Mouse (Mus musculus): Measurements from ENCODE around the gene Tgm7.
"Not testable (repeated sequence)": the region's sequence is repeated elsewhere in the genome, so short reads cannot be mapped to it uniquely, and the experiment has no call there.

The Tgm7 gene

DNA sequence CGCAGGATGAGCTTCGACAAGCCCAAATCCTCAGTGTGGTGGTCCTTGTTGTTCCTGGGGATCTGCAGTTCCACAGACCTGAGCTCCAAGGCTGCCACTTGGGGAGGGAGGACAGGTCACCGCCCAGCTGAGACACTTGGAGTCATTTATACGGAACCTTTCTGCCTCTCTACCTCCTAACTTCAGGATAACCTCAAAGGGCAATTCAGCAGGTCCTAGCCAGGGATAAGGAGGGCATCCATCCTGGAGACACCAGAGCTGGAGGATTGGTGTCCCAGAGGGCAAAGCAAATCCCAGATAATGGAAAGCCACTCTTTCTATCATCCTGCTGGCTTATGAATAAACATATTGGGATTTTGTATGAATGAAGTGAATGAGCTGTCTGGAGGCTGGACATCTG, at the start of gene Tgm7:
Gene Tgm7, minus strand, starts transcription at position 101 of the 400 bp plus-strand sequence.
- no peak for ATAC-seq (ENCODE audit: low TSS enrichment)

DNA sequence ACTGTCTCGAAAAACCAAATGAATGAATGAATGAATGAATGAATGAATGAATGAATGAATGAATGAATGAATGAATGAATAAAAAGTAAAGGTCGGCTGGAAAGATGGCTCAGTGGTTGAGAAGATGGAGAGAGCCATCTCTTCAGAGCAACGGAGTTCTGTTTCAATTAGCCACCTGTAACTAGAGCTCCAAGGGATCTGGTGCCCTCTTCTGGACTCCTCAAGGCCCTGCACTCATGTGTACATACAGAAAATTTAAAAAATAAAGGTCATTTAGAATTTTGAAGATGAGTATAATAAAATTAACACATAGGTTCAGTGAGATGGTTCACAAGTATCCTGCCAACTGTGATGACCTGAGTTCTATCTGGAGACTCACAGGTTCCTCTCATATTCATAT, 43.5 kb upstream of the Tgm7 start:
- no peak for ATAC-seq (ENCODE audit: low TSS enrichment)

- ATAC-seq (ENCODE audit: low TSS enrichment) = no peak
Observed at GRCm38 (mm10) chr2:121149679-121150078, 40.1 kb upstream of the Tgm7 start.

GRCm38 (mm10) chr2:121142415-121142814, 32.8 kb upstream of the Tgm7 start:
- no peak for ATAC-seq (ENCODE audit: low TSS enrichment)

DNA sequence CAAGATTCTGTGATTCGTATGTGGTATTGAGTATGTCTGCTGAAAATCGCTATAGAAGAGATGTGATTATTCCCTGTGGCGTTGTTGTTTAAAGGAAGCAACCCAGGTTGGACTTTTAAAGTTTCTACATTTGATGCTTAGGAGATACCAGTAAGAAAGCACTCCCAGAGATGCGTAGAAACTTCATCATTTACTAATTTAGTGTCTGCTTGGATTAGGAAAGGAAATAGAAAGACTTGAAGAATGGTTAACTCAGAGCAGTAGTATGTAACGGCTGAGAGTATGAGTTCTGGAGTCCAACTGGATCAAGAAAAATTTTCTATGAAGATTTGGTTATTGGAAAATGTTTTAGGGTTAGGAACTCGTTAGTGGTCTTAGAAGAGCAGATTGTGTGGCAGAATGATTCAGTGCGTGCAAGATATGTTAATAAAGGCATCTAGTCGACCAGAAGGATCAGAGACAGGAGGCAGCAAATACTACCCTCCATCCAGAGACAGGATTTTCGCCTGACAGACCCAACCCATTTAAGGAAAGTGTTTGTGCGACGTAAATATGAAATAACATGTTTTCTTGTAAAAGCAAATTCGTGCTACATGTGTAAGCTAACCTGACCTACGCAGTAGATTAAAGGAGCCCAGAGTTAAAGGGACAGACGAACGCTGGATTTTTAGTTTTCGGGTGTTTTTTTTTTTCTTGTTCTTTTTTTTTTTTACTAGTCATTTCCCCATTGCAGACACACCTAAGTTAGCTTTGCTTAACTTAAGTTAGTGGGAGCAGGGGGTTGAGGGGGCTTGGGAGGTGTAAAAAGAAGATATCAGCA, 31.8 kb upstream of the Tgm7 start:
- ATAC-seq (ENCODE audit: low TSS enrichment) = no peak

DNA sequence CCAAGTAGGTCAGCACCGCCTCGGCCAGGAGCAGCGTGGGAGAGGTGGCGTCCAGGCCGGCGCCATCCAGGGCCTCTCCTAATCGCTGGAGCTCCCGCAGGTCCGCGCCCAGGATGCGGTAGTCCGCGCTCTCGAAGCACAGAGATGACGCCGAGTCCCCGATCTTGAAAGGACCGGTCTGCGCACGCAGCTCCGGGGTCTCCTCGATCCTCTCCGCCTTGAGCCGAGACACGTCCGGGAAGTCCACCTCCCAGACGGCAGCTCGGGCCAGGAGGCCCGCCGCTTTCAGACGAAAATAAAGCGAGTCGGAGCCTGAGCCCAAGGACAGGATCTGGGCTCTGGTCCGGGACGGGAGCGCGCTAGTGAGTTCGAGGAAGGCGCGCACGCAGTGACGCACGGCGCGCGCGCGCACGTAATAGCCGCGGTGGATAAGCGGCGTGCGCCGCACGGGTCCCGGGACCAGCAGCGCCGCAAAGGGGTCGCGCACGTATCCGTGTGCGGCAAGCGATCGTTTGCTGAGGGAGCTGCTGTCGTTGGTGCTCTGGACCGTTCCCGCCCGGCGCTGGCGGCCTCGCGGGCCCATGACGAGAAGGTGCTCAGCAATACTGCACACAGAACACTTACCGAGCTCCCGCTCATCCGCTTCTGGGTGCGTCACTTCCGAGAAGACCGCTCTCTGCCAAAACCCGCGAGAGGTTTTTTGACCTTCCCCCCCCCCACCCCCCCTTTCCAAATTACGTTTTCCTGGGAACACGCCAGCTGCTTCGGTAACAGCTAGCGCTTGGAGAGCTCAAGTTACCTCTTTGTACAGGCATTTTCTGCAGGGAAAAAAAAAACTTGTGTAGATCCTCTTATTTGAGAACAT, 30.7 kb upstream of the Tgm7 start, which contains the start of the genes Adal and Lcmt2:
Gene Adal, plus strand, starts transcription at position 411 of the 865 bp plus-strand sequence.
Gene Lcmt2, minus strand, starts transcription at position 636 of the 865 bp plus-strand sequence.
- ATAC-seq (ENCODE audit: low TSS enrichment) = peak; percentile 91

DNA sequence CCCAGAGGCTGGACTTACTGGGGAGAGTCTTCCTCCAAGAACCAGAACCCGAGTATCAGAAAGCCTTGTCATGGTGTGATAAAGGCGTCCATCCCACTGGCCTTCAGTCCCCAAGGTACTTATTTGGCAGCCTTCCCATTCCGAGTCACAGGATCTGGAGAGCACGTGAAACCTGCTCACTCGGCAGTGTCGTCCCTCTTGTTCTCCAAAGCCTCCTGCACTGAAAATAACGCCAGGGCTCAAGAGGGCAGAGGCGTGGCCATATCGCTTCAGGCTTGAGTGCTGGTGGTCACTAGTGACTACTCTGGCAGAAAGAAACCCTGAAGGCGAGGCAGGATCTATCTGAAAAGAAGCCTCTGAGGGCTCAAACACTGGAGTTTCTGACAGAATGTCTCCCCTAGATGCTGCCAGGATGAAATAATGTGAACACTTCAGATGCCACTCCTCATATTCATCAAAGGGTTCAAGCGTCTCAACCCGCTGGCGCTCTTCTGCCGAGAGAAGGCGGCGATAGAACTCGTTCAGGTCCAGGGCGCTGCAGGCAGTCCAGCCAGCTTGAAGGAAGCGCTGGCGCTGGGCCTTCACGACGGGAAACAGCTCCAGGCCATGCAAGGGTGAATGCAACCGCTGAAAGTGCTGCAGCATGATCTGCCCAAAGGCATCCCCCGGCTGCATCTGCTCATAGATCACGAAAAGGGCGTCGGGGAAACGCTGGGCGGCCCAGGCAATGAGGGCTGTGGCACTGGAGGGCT, 29.8 kb upstream of the Tgm7 start:
- ATAC-seq (ENCODE audit: low TSS enrichment) = peak; percentile 24

DNA sequence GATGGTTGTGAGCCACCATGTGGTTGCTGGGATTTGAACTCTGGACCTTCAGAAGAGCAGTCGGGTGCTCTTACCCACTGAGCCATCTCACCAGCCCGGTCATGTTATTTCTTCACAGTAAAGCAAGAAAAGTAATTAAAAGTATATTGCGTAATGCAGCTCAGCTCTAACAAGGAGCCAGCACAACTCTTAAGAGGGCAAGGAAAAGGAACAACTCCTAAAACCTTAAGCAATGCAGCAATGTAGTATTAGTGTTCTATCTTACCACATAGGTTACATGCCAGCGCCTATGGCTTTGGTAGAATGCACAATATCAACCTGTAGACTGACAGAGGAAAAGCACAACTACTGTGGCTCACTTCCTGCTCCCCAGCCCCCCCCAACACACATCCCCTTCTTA, 27.8 kb upstream of the Tgm7 start:
- ATAC-seq (ENCODE audit: low TSS enrichment) = no peak

- ATAC-seq (ENCODE audit: low TSS enrichment) = no peak
Observed at GRCm38 (mm10) chr2:121132822-121133221, 23.2 kb upstream of the Tgm7 start.

- ATAC-seq (ENCODE audit: low TSS enrichment) = no peak
Observed at GRCm38 (mm10) chr2:121128865-121129620, 19.4 kb upstream of the Tgm7 start.

GRCm38 (mm10) chr2:121127536-121127935, 17.9 kb upstream of the Tgm7 start:
- ATAC-seq (ENCODE audit: low TSS enrichment) = no peak

- ATAC-seq (ENCODE audit: low TSS enrichment) = not testable (repeated sequence)
Observed at GRCm38 (mm10) chr2:121126302-121126701, 16.7 kb upstream of the Tgm7 start.

GRCm38 (mm10) chr2:121119260-121119659, 9.7 kb upstream of the Tgm7 start:
- no peak for ATAC-seq (ENCODE audit: low TSS enrichment)

GRCm38 (mm10) chr2:121115418-121115817, 5.8 kb upstream of the Tgm7 start:
- ATAC-seq (ENCODE audit: low TSS enrichment) = no peak

DNA sequence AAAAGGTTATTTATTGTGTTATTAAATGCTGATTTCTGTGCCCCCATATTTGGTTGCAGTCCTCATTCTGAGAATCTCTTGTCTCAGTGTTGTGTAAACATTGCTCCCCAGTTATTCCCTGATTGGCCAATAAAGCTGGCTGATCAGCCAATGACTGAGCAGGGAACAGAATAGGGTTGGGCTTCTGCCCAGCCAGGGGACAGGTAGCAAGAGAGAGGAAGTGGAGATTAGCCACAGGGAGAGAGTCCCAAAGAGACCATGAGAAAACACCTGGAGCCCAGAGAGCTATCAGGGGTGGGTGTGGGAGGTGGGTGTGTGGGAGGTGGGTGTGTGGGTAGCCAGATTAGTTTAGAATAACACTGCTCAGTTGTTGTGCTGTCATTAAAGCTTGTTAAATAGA, 3.7 kb downstream of the Tgm7 start:
- no peak for ATAC-seq (ENCODE audit: low TSS enrichment)

DNA sequence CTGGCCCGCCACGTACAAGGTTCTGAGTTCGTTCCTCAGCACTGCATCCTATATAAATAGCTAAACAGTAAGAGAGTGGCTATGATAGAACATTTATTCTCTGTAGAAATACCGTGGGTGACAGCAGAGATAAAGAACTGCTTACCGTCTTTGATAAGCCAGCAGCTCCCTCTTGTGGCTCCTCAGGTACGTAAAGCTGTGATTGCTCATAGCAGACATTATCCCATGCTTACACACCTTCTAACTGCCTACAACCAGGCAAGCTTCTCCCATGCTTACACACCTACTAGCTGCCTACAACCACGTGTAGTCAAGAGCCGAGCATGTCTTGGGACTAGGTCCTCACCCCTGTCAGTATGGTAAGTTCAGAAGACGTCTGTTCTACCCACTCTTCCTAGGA, 7.5 kb downstream of the Tgm7 start:
- ATAC-seq (ENCODE audit: low TSS enrichment) = peak; percentile 96

- no peak for ATAC-seq (ENCODE audit: low TSS enrichment)
Observed at GRCm38 (mm10) chr2:121089751-121090150, 19.8 kb downstream of the Tgm7 start.

GRCm38 (mm10) chr2:121088507-121088906, 21.1 kb downstream of the Tgm7 start:
- ATAC-seq (ENCODE audit: low TSS enrichment) = no peak

DNA sequence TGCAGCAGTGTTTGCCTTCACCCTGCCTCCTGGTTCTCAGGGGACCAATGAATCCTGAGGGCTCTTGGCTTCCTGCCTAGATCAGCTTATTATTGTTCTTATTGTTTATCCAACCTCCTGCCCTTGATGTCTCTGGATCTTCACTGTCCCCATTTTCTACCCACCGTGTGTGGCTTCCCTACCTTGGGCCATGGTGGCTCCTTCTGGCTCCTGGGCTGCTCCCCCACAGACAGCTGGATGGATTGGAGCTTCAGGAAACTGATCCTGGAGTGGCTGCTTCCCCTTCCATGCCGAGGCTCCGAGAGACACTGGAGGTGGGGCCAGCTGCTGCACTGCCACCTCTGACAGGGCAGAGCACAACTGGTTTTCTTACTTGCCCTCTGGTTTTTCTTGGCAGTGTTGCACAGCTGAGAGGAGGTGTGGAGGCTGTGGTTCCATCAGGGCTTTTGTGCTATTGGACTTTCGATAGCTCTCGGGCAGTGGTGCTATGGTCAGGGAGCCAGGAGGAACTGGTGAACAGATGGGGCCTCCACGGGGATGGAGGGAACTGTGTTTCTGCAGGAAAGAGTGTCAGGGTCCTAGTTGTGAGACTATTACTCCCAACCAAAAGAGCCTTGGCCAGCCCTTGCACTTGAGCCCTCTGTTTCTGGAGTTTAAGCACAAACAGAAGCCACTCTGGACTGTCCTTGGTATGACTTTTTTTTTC, 24.0 kb downstream of the Tgm7 start, which contains the start of gene Tgm5:
Gene Tgm5, minus strand, starts transcription at position 362 of the 706 bp plus-strand sequence.
- ATAC-seq (ENCODE audit: low TSS enrichment) = no peak

GRCm38 (mm10) chr2:121082626-121083025, 27.0 kb downstream of the Tgm7 start:
- ATAC-seq (ENCODE audit: low TSS enrichment) = no peak
